Mouse (Mus musculus) embryonic fibroblast, embryonic 13.5 days (primary cell): ENCODE data around the gene Tuba1c.

Experiments used
- CTCF ChIP-seq: IDR thresholded peaks from 2 replicates; pipeline ENCODE4 v1.5.1; 2011; ENCODE audit warnings: mild to moderate bottlenecking, control low read depth, low read length, moderate library complexity, borderline replicate concordance; ENCODE audit not compliant: insufficient read depth
- POLR2A ChIP-seq: IDR thresholded peaks from 2 replicates; pipeline ENCODE4 v1.6.1; 2011; ENCODE audit warnings: low read depth, mild to moderate bottlenecking, control low read depth, low read length, moderate library complexity

GRCm38 (mm10) chr15:98994957-98995520 is 34.7 kb upstream of the Tuba1c start:
- TF ChIP-seq POLR2A (no peak), CTCF (no peak)
